In the genomic region with DNA sequence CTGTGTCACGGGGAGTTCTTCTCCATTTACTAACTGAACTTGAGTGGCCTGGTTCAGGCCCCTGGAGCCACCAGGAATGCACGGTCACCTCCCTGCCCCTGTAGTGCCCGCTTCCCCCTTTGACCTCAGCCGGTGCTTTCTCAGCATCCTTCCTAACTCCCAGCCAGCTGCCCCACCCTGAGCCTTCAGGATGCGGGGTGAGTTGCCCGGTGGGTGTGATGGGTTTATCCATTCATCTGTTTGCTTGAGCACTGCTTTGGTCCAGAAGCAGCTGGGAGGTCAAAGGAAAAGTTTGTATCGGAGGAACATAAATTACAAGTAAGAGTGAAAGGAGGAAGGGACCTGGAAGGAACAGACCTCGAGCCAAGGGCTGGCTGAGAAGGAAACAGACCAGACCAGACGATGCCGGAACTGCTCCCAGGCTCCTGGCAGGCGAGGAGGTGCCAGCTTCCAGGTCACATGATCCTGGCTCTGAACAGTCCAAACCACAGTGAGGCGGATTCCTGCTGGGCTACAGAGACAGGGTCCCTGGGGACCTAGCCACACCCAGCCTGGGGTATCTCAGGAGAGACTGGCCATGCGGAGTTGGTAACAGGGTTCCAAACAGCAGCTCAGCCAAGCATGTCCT, we compare ENCODE assay signal across 9 mouse cellular contexts. TPM values are rescaled to one million over a fixed set of nuclear protein-coding genes. Genes with fewer than 3 reads are reported as not detected.
DNase-seq lines count a peak whose midpoint lies in the region; ATAC-seq and TF ChIP-seq lines count a peak whose summit lies in the region.
"Had no signal": no experiment of that assay in that cellular context is flagged by ENCODE, and none has a peak within 500 bp of the region (broad histone marks: within the 10 kb centered on the region; RNA-seq: fewer than 3 reads in every experiment).

No protein-coding gene starts in this region.

- WGBS in kidney, adult 2 months: 9% methylated on average over 13 of the region's 13 CpGs
- 27% methylated on average over 13 of the region's 13 CpGs for WGBS in limb, embryonic 11.5 days

- H3K9ac ChIP-seq in limb, embryonic 11.5 days (ENCODE audit: low read length): no peak overlapping the region
- H3K9ac ChIP-seq: embryonic facial prominence, embryonic 12.5 days had no signal

- TF ChIP-seq POLR2A in kidney, adult 2 months (IDR thresholded peaks at IDR 0.05; ENCODE audit: low read depth, low read length): no peak

- H3K27ac ChIP-seq in brown adipose tissue, adult 24 weeks (replicated peaks; ENCODE audit: low read depth, low read length): peak overlapping the region; percentile 29
- peak overlapping the region; percentile 52; the same call in 1 of the 2 replicates for H3K27ac ChIP-seq in kidney, adult 2 months (ENCODE audit: insufficient read depth, low read depth, low read length)
- H3K27ac ChIP-seq in limb, embryonic 11.5 days (replicated peaks; ENCODE audit: low read depth, low read length): peak overlapping the region; percentile 37
- H3K27ac ChIP-seq: embryonic facial prominence, embryonic 12.5 days had no signal

- no peak for TF ChIP-seq CTCF in kidney, adult 2 months (conservative IDR thresholded peaks at IDR 0.05; ENCODE audit: insufficient read depth, insufficient read length, low read depth, low read length)

- no peak overlapping the region for H3K4me3 ChIP-seq in brown adipose tissue, adult 24 weeks (ENCODE audit: insufficient read depth, low read depth, low read length)
- no peak overlapping the region for H3K4me3 ChIP-seq in kidney, adult 2 months (ENCODE audit: insufficient read depth, low read depth, low read length)
- no peak overlapping the region for H3K4me3 ChIP-seq in limb, embryonic 11.5 days (ENCODE audit: low read depth, low read length)
- H3K4me3 ChIP-seq: embryonic facial prominence, embryonic 12.5 days had no signal

- no peaks in the 10 kb centered on the region for H3K9me3 ChIP-seq in limb, embryonic 11.5 days (ENCODE audit: control insufficient read depth, low read length)
- H3K9me3 ChIP-seq: embryonic facial prominence, embryonic 12.5 days had no signal

- peak; percentile 21 for DNase-seq in embryo, embryonic 10 days (ENCODE audit: low spot score)
- no peak for DNase-seq in embryo, embryonic 10.5 days (ENCODE audit: low spot score)
- DNase-seq in gastrocnemius, adult 18-20 months (ENCODE audit: low spot score): peak; percentile 66
- DNase-seq in kidney, adult 2 months: peak; percentile 93
- DNase-seq in limb, embryonic 11.5 days (ENCODE audit: low spot score): peak; percentile 53
- peak; percentile 77 for DNase-seq in skeletal muscle tissue, adult 2 months (ENCODE audit: low read depth, low spot score)

- H3K27me3 ChIP-seq in kidney, adult 2 months (replicated peaks; ENCODE audit: control insufficient read depth, insufficient read depth, low read length): no peaks in the 10 kb centered on the region
- no peaks in the 10 kb centered on the region for H3K27me3 ChIP-seq in limb, embryonic 11.5 days (ENCODE audit: control insufficient read depth, insufficient read depth, low read length)
- H3K27me3 ChIP-seq: embryonic facial prominence, embryonic 12.5 days had no signal

- peak; percentile 49; the same call in 1 of the 2 replicates for ATAC-seq in limb, embryonic 11.5 days (ENCODE audit: insufficient number of reproducible peaks, low FRiP score, low TSS enrichment, low read depth)
- ATAC-seq in inflammation-experienced regulatory T-cells, adult 6 months: no peak

- no peak overlapping the region for H3K4me2 ChIP-seq in limb, embryonic 11.5 days (ENCODE audit: low read depth, severe bottlenecking)
- H3K4me2 ChIP-seq: embryonic facial prominence, embryonic 12.5 days had no signal

- no peaks in the 10 kb centered on the region for H3K36me3 ChIP-seq in kidney, adult 2 months (ENCODE audit: control insufficient read depth, insufficient read depth, low read length)
- no peaks in the 10 kb centered on the region for H3K36me3 ChIP-seq in limb, embryonic 11.5 days (ENCODE audit: control insufficient read depth, insufficient read depth, low read length)
- H3K36me3 ChIP-seq: embryonic facial prominence, embryonic 12.5 days had no signal

- peaks cover 36% of the 10 kb centered on the region for H3K4me1 ChIP-seq in brown adipose tissue, adult 24 weeks (ENCODE audit: control insufficient read depth, insufficient read depth, insufficient read length, low read length)
- peaks cover 6% of the 10 kb centered on the region; the same call in 1 of the 2 replicates for H3K4me1 ChIP-seq in kidney, adult 2 months (ENCODE audit: control insufficient read depth, insufficient read depth, low read length)
- peaks cover 44% of the 10 kb centered on the region for H3K4me1 ChIP-seq in limb, embryonic 11.5 days (ENCODE audit: control insufficient read depth, insufficient read depth, low read length)

RNA-seq across cellular contexts. Expression of gene Cmklr1, which starts 16.1 kb away (rescaled TPM):
- polyA plus RNA-seq in brown adipose tissue, adult 24 weeks (2012; ENCODE audit: insufficient read depth, insufficient read length, missing spikeins): 10.9 and 17.4 TPM in 2 replicates
- 10 to 100 TPM; 12.4 to 14.9 TPM for total RNA-seq in gastrocnemius, adult 18-20 months (2021)
- polyA plus RNA-seq in kidney, adult 2 months (2012; rRNA removed): 18.2 and 19.4 TPM in 2 replicates
- 2.4 and 2.7 TPM in 2 replicates for polyA plus RNA-seq in limb, embryonic 11.5 days (2014; fragmentation: Nextera tagmentation; extraction: Ambion mirVana)
- under 1 TPM in 1 of 3 experiments, not detected in 2; 0.24 TPM for polyA plus RNA-seq in inflammation-experienced regulatory T-cells, adult 6 months (2017; shearing (Covaris generic))
